Mouse (Mus musculus) forebrain, embryonic 14.5 days (tissue): ENCODE results near the gene Gm20388. TPM values are rescaled to one million over a fixed set of nuclear protein-coding genes. Genes with fewer than 3 reads are reported as not detected.

Experiments used
- ATAC-seq: fragments of 200-750 bp; cut with Nextera tagmentation; 2 replicates; pipeline ENCODE4 v1.8.0; 2017; ENCODE audit warnings: mild to moderate bottlenecking, moderate library complexity
- DNase-seq: peaks from one replicate; pipeline ENCODE4 v3.0.0-alpha.2; 2015; ENCODE audit warnings: low spot score
- H3K27ac ChIP-seq: fragments of 300-500 bp; sonication (generic); 2 replicates; pipeline ENCODE4 v1.5.1; 2014; ENCODE audit warnings: low read depth, mild to moderate bottlenecking, control low read depth, low read length, moderate library complexity
- H3K27me3 ChIP-seq: fragments of 300-500 bp; sonication (generic); replicated peaks from 2 replicates; pipeline ENCODE4 v1.6.1; 2014; ENCODE audit warnings: low read length, control low read depth, mixed read lengths; ENCODE audit not compliant: control insufficient read depth, insufficient read depth
- H3K36me3 ChIP-seq: fragments of 300-500 bp; sonication (generic); 2 replicates; pipeline ENCODE4 v1.6.1; 2014; ENCODE audit warnings: low read length, control low read depth; ENCODE audit not compliant: control insufficient read depth, insufficient read depth
- H3K4me1 ChIP-seq: fragments of 300-500 bp; sonication (generic); 2 replicates; pipeline ENCODE4 v1.6.1; 2014; ENCODE audit warnings: antibody characterized with exemption, low read length, control low read depth; ENCODE audit not compliant: control insufficient read depth, insufficient read depth
- H3K4me2 ChIP-seq: fragments of 300-500 bp; sonication (generic); 2 replicates; pipeline ENCODE4 v1.6.1; 2014; ENCODE audit warnings: mild to moderate bottlenecking, control low read depth, low read length
- H3K4me3 ChIP-seq: fragments of 300-500 bp; sonication (generic); 2 replicates; pipeline ENCODE4 v1.5.1; 2014; ENCODE audit warnings: low read depth, low read length, control low read depth
- H3K9ac ChIP-seq: fragments of 300-500 bp; sonication (generic); 2 replicates; pipeline ENCODE4 v1.6.1; 2014; ENCODE audit warnings: mild to moderate bottlenecking, low read length, control low read depth, moderate library complexity
- H3K9me3 ChIP-seq: fragments of 300-500 bp; sonication (generic); replicated peaks from 2 replicates; pipeline ENCODE4 v1.6.1; 2016; ENCODE audit warnings: low read length, control low read depth, mixed read lengths; ENCODE audit not compliant: control insufficient read depth
- WGBS: fragments of 180-500 bp; shearing (Covaris S2); extraction: QIAGEN DNeasy Blood & Tissue Kit; methylation state at CpG from one replicate; pipeline ENCODE4 v1.1.7; 2014; 5-methylcytosine and 5-hydroxymethylcytosine counted together
- polyA plus RNA-seq: library from polyadenylated mRNA; unstranded; fragments of >200 nt; fragmentation: Nextera tagmentation; extraction: Ambion mirVana; gene quantifications from 2 replicates; pipeline ENCODE4 v1.2.1, GENCODE M21; 2014

Gene Gm20388
- polyA plus RNA-seq, 1 experiment from 2014 or later, result 7.4 TPM

DNA sequence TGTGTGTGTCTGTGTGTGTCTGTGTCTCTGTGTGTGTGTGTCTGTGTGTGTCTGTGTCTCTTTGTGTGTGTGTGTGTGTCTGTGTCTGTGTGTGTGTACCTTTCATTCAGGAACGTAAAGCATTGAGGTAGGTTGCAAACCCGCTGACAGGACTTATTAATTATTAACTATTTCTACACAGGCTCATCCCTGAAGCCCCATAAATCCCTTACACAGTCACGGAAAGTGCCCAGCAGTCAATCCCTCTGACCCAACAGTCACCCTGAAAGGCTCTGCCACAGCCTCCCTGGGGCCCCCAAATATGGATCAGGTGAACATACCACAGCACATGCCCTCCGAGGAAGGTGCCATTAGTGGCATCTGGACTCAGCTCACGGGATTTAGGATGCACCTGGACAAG lies 3849.9 kb downstream of the Gm20388 start:
- Histone ChIP-seq H3K4me2 (peak overlapping the region; percentile 42; the same call in 1 of the 2 replicates), H3K4me1 (peaks cover 2% of the 10 kb centered on the region; the same call in 1 of the 2 replicates), H3K9ac (no peak overlapping the region), H3K27ac (no peak overlapping the region), H3K36me3 (no peaks in the 10 kb centered on the region), H3K4me3 (no peak overlapping the region), H3K27me3 (no peaks in the 10 kb centered on the region), H3K9me3 (no peaks in the 10 kb centered on the region)
- no peak for ATAC-seq
- 52% methylated on average over 5 of the region's 5 CpGs for WGBS
- DNase-seq, result no peak

DNA sequence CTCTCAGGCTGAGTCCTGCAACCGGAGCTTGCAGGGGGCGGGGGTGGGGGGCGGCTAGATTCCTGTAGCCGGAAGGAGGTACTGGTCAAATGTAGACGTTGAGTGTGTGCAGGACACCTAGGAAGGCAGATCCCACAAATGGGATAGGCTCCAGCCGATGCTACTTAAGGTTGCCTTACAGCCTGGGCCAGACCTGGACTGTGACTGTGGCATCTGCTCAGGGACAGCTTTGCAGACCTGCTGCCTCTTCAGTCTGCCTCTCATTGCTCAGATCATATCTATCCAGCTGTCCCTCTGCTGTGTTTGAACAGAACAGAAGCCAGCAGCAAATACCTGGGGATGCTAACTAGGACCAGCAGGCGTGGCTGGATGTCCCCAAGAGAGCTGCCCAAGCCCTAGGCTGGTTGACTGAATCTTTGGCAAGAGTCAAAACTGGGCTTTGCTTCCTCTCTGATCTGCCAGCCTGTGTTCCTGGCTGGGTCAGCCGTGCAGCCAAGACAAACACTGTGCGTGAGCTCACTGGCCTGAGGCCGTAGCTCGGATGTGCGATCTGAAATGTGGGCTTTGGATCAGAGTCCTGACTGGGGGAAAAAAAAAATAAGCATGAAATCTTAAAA lies 3850.7 kb downstream of the Gm20388 start:
- H3K27ac ChIP-seq, result no peak overlapping the region
- WGBS, result 65% methylated on average over 12 of the region's 12 CpGs
- H3K4me1 ChIP-seq, result peaks cover 2% of the 10 kb centered on the region; the same call in 1 of the 2 replicates
- no peak for ATAC-seq
- no peak for DNase-seq
- no peak overlapping the region for H3K4me3 ChIP-seq
- H3K9me3 ChIP-seq, result no peaks in the 10 kb centered on the region
- H3K9ac ChIP-seq, result no peak overlapping the region
- H3K36me3 ChIP-seq, result no peaks in the 10 kb centered on the region
- no peak overlapping the region for H3K4me2 ChIP-seq
- no peaks in the 10 kb centered on the region for H3K27me3 ChIP-seq

DNA sequence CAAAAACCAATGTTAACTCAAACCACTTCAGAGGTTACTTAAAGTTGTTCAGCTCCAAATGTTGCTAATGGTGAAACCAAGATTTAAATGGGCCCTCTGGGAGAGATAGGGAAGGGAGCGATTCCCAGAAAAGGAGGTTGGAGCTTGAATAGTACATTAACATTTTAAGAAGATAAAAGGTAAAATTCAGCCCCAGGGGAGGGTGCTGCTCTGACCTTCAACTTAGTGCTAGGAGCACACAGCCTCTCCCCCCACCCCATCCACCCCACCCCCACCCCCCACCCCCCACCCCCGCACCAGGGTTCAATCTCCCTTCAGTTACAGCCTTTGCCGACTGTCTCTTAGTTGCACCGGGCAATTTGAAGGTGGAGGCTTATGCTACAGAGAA lies 3851.2 kb downstream of the Gm20388 start:
- ATAC-seq, result no peak
- Histone ChIP-seq H3K4me2 (no peak overlapping the region), H3K27ac (no peak overlapping the region), H3K9ac (no peak overlapping the region), H3K27me3 (no peaks in the 10 kb centered on the region), H3K4me1 (peaks cover 2% of the 10 kb centered on the region; the same call in 1 of the 2 replicates), H3K36me3 (no peaks in the 10 kb centered on the region), H3K9me3 (no peaks in the 10 kb centered on the region), H3K4me3 (no peak overlapping the region)
- 51% methylated on average over 4 of the region's 4 CpGs for WGBS
- no peak for DNase-seq

DNA sequence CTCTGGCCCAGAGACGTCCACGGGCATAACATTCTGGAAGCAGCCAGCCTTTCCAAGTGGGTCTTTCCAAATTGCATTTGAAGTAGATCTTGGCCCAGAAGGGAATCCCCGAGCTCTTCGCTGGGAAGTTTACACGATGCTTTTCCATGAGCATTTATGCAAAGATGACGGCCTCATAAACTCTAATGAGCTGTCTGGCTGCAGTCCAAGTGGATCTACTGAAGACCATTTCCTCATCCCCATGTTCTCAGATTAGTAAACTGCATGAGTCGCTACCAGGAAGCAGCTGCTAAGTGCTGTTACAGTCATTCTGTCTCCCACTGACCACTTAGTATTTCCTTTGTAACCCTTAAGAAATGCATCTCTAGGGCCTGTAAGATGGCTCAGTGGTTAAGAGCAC lies 3852.7 kb downstream of the Gm20388 start:
- DNase-seq (no peak), ATAC-seq (no peak)
- WGBS, result 77% methylated on average over 7 of the region's 7 CpGs
- Histone ChIP-seq H3K9me3 (no peaks in the 10 kb centered on the region), H3K4me1 (peaks cover 2% of the 10 kb centered on the region; the same call in 1 of the 2 replicates), H3K36me3 (no peaks in the 10 kb centered on the region), H3K4me2 (no peak overlapping the region), H3K27me3 (no peaks in the 10 kb centered on the region), H3K9ac (no peak overlapping the region), H3K4me3 (no peak overlapping the region), H3K27ac (no peak overlapping the region)

DNA sequence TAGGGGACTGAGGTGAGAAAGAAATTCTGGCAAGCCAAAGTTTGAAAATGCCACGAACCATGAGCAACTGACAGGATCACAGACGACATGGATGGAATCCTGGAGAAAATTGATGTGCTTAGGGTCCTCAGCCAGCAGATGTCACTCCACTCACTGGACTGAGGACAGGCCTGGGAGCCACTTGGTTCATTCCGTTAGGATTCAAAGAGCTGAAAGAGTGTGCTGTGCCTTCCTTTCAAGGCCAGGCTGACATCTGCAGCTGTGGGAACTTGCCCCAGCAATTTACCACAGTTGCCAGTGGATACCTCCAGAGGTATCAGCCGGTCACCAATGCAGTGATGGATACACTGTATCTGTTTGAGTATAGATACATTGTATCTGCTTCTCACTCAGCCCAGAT lies 3854.0 kb downstream of the Gm20388 start:
- Histone ChIP-seq H3K9me3 (no peaks in the 10 kb centered on the region), H3K36me3 (no peaks in the 10 kb centered on the region), H3K4me1 (peaks cover 1% of the 10 kb centered on the region; the same call in 1 of the 2 replicates), H3K9ac (no peak overlapping the region), H3K27ac (no peak overlapping the region), H3K4me2 (no peak overlapping the region), H3K27me3 (no peaks in the 10 kb centered on the region), H3K4me3 (no peak overlapping the region)
- no peak for ATAC-seq
- 35% methylated on average over 4 of the region's 4 CpGs for WGBS
- no peak for DNase-seq

DNA sequence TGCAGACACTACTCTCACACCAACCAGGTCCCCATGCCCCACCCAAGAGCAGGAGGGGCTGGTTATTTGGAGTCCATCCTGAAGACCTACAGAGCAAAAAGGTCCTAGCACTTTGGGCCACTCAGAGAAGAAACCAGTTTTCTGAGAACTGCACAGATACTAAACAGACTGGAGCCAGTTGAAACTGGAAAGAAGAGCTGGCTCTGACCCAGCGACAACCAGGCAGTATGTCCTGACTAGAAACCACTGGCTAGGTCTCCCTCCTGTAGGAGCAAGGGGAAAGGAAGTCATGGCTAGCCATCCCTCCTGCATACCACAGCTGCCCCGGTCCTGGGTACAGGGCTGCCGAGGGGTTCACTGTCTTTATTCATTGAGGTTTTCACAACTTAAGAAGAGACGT lies 3855.9 kb downstream of the Gm20388 start:
- WGBS, result 79% methylated on average over 4 of the region's 4 CpGs
- no peak overlapping the region for H3K4me2 ChIP-seq
- no peaks in the 10 kb centered on the region for H3K27me3 ChIP-seq
- DNase-seq, result no peak
- H3K4me3 ChIP-seq, result no peak overlapping the region
- no peak for ATAC-seq
- H3K36me3 ChIP-seq, result no peaks in the 10 kb centered on the region
- H3K9ac ChIP-seq, result no peak overlapping the region
- no peaks in the 10 kb centered on the region for H3K4me1 ChIP-seq
- no peak overlapping the region for H3K27ac ChIP-seq
- H3K9me3 ChIP-seq, result no peaks in the 10 kb centered on the region

DNA sequence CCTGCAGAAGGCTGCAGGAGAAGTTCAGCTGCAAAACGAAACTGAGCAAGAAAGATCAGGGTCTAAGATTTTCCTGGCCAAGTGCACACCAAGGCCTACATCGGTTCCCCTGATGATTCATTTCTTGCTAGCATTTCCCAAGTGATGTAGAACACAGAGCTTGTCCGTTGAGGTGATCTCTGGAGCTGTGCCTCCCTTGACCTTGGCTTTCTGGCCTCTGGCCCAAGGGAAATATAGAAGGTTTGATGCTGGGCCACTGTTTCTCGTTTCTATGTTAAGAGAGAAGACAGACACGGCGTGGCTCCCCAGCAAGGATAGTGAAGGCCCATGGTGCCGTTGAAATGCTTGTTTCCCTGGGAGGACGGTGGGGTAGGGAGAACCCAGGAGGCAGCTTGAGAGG lies 3857.2 kb downstream of the Gm20388 start:
- H3K4me3 ChIP-seq, result no peak overlapping the region
- 82% methylated on average over 8 of the region's 8 CpGs for WGBS
- no peaks in the 10 kb centered on the region for H3K27me3 ChIP-seq
- DNase-seq, result no peak
- no peak overlapping the region for H3K9ac ChIP-seq
- H3K36me3 ChIP-seq, result no peaks in the 10 kb centered on the region
- H3K9me3 ChIP-seq, result no peaks in the 10 kb centered on the region
- H3K27ac ChIP-seq, result no peak overlapping the region
- no peaks in the 10 kb centered on the region for H3K4me1 ChIP-seq
- no peak overlapping the region for H3K4me2 ChIP-seq
- ATAC-seq, result no peak

DNA sequence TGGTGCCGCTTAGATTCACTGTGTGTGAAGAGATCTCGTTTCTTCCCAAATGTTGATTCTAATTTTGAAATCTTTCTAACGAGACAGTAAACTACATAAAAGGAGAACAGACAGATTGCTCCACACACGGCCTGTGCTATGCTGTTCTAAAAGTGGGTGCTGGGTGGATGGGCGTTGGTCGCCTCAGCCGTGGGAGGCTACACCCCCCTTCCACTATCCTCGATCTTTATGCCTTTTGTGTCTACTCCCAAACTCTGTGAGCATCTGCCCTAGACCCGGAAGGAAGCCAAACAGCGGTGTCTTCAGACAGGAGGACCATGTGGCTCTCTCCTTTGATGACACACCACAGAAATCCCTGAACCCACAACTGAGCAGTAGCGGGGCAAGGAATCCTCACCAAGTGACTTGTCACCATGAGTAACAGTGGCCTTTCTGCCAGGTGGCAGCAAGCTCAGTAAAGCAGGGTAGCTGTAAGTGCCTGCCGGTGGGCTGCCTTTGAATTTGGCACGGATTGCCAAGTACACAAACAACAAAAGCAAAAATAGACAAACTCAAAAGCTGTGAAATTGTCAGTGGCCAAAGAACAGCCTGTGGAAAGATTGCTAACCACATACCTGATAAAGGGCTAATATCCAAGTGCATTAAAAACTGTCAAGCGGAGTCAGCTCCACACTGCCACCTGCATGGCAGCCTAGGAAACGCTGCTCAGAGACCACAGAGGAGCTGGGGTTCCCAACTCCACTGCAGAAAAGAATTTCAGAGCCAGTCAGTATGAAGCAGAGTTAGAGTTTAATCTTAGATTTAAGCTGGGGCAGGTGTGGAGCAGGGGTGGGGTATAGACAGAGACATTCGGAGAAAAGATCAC lies 3858.1 kb downstream of the Gm20388 start:
- 61% methylated on average over 16 of the region's 16 CpGs for whole genome bisulfite sequencing
- H3K36me3 ChIP-seq, result no peaks in the 10 kb centered on the region
- H3K4me3 ChIP-seq, result no peak overlapping the region
- no peak for ATAC-seq
- no peaks in the 10 kb centered on the region for H3K4me1 ChIP-seq
- H3K4me2 ChIP-seq, result no peak overlapping the region
- H3K9me3 ChIP-seq, result no peaks in the 10 kb centered on the region
- no peak overlapping the region for H3K27ac ChIP-seq
- H3K27me3 ChIP-seq, result no peaks in the 10 kb centered on the region
- 0 out of 2 replicates have a peak overlapping the region, but pooled peaks have one; percentile 13 for H3K9ac ChIP-seq
- DNase-seq, result peak; percentile 75

DNA sequence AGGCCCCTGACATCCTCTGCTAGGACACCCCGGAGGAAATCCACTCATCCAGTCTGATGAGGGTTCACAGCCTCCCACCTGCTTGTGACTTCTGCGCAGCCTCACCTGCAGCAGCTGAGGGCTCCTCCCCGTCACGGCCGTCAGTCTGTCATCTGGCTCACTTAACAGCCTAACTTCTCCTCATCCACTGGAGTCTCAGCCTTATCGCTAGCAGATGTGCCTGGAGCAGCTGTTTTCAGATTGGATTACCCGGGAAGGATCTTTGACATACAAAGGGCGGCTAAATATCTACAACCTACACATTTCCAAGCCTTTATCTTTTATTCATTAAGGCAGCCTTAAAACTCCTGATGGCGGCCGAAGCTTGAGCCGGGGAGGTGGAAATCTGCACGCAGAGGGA lies 3862.8 kb downstream of the Gm20388 start:
- H3K27me3 ChIP-seq, result no peaks in the 10 kb centered on the region
- no peak overlapping the region for H3K9ac ChIP-seq
- no peaks in the 10 kb centered on the region for H3K9me3 ChIP-seq
- H3K4me2 ChIP-seq, result no peak overlapping the region
- no peak overlapping the region for H3K4me3 ChIP-seq
- H3K36me3 ChIP-seq, result no peaks in the 10 kb centered on the region
- no peak for ATAC-seq
- DNase-seq, result no peak
- no peak overlapping the region for H3K27ac ChIP-seq
- WGBS, result 82% methylated on average over 12 of the region's 12 CpGs
- H3K4me1 ChIP-seq, result no peaks in the 10 kb centered on the region
